8 mouse cellular contexts compared by ENCODE assay signal in the genomic region with DNA sequence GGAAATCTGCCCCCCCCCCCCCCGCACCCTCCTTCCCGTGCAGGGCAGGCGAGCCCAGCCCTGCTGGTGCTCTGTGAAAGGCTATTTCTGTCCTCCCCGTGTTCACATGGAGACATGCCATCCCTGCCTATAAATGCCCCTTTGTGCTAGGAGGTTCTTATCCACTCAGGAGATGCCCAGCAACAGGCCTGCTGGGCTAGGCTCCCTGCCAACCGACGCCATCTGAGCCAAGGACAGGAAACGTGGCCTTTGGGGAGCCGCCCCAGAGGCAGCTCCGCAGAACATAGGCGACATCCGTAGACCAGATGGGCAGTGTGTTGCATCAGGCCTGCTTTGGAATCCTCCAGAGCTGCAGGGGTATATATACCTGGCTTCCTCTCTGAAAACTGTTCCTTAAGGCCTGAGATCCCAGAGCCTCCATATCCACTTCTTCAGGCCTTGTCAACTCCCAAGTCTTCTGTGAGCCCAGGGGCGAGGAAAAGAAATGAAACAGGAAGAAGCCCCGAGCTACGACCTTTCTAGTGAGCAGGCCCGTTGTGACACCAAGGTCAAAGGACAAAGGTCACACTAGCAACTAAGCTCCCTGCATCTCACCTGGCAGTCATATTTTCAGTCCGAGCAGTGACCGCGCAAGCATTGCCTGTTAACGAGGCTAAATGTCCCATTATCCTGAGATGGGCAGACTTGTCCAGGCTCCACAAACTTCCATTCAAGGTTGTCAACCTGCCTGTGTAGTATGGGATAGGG. TPM values are rescaled to one million over a fixed set of nuclear protein-coding genes. Genes with fewer than 3 reads are reported as not detected.
A peak's percentile ranks its signal among the peaks of the same experiment; 100 is the strongest.
DNase-seq lines count a peak whose midpoint lies in the region; ATAC-seq and TF ChIP-seq lines count a peak whose summit lies in the region.

No protein-coding gene starts in this region.

- peak; percentile 91 for ATAC-seq in hindbrain, embryonic 13.5 days (ENCODE audit: low FRiP score)
- peak; percentile 84 for ATAC-seq in midbrain, postnatal 0 days (ENCODE audit: low FRiP score)

- H3K4me3 ChIP-seq in hindbrain, embryonic 13.5 days: no peak overlapping the region
- no peak overlapping the region for H3K4me3 ChIP-seq in midbrain, postnatal 0 days (ENCODE audit: low read depth, low read length)

- peak overlapping the region; percentile 48 for H3K27ac ChIP-seq in hindbrain, embryonic 13.5 days
- H3K27ac ChIP-seq in midbrain, postnatal 0 days (ENCODE audit: low read depth, low read length): no peak overlapping the region

- WGBS in hindbrain, embryonic 13.5 days: 64% methylated on average over 19 of the region's 19 CpGs
- WGBS in midbrain, postnatal 0 days: 66% methylated on average over 19 of the region's 19 CpGs

- peaks cover 17% of the 10 kb centered on the region for H3K4me1 ChIP-seq in hindbrain, embryonic 13.5 days (replicated peaks)
- no peaks in the 10 kb centered on the region for H3K4me1 ChIP-seq in midbrain, postnatal 0 days (ENCODE audit: insufficient read depth, low read length)

- H3K4me2 ChIP-seq in hindbrain, embryonic 13.5 days: no peak overlapping the region
- no peak overlapping the region for H3K4me2 ChIP-seq in midbrain, postnatal 0 days (ENCODE audit: low read depth, low read length, poor library complexity, severe bottlenecking)

- peak; percentile 90 for DNase-seq in Muller cell, postnatal 12 days (ENCODE audit: inconsistent ontology term)
- peak; percentile 88 for DNase-seq in cerebellum, adult 11 months
- DNase-seq in frontal cortex, postnatal 36 days (ENCODE audit: low spot score in 2 of 2): peak; percentile 74 to 75
- peak; percentile 45 to 84 for DNase-seq in left cerebral cortex, adult 8-10 months (ENCODE audit: low spot score in 2 of 2)
- peak; percentile 91 for DNase-seq in midbrain, postnatal 0 days (ENCODE audit: low spot score)
- DNase-seq in urinary bladder, adult 2 months (ENCODE audit: low spot score): no peak
- no peak for DNase-seq in thymus, postnatal 0 days (ENCODE audit: low spot score)

- TF ChIP-seq CTCF in midbrain, postnatal 0 days (IDR thresholded peaks at IDR 0.05): no peak

- no peaks in the 10 kb centered on the region for H3K36me3 ChIP-seq in hindbrain, embryonic 13.5 days
- H3K36me3 ChIP-seq in midbrain, postnatal 0 days (ENCODE audit: insufficient read depth, low read length): no peaks in the 10 kb centered on the region

- H3K9me3 ChIP-seq in hindbrain, embryonic 13.5 days: no peaks in the 10 kb centered on the region
- H3K9me3 ChIP-seq in midbrain, postnatal 0 days (ENCODE audit: low read length): no peaks in the 10 kb centered on the region

- no peaks in the 10 kb centered on the region for H3K27me3 ChIP-seq in hindbrain, embryonic 13.5 days
- H3K27me3 ChIP-seq in midbrain, postnatal 0 days (ENCODE audit: insufficient read depth, low read length): no peaks in the 10 kb centered on the region

- peak overlapping the region; percentile 13; the same call in 1 of the 2 replicates for H3K9ac ChIP-seq in hindbrain, embryonic 13.5 days
- no peak overlapping the region for H3K9ac ChIP-seq in midbrain, postnatal 0 days (replicated peaks; ENCODE audit: low read length, poor library complexity, severe bottlenecking)

RNA-seq across cellular contexts. Expression of a gene that starts 8.3 kb away (rescaled TPM):
- polyA plus RNA-seq in hindbrain, embryonic 13.5 days (2015; fragmentation: Nextera tagmentation; extraction: Ambion mirVana): 19.3 and 19.9 TPM in 2 replicates
- 10 to 100 TPM; 20.1 to 21.3 (median 21.0) TPM for total RNA-seq in left cerebral cortex, adult 8-10 months (2022)
- total RNA-seq in midbrain, postnatal 0 days (2014; rRNA removed): 19.4 and 29.7 TPM in 2 replicates
- 34.8 and 36.5 TPM in 2 replicates for polyA plus RNA-seq in midbrain, postnatal 0 days (2015; fragmentation: Nextera tagmentation; extraction: Ambion mirVana)
- 115 and 126 TPM in 2 replicates for polyA plus RNA-seq in urinary bladder, adult 2 months (2012; rRNA removed)
- 29.5 and 32.8 TPM in 2 replicates for polyA plus RNA-seq in thymus, postnatal 0 days (2015; fragmentation: Nextera tagmentation; extraction: Ambion mirVana)

RNA-seq across cellular contexts. Expression of a gene that starts 31.2 kb away (rescaled TPM):
- 20.3 and 20.7 TPM in 2 replicates for polyA plus RNA-seq in hindbrain, embryonic 13.5 days (2015; fragmentation: Nextera tagmentation; extraction: Ambion mirVana)
- 100 to 1,000 TPM; 115 to 126 (median 123) TPM for total RNA-seq in left cerebral cortex, adult 8-10 months (2022)
- 62.9 and 63.4 TPM in 2 replicates for total RNA-seq in midbrain, postnatal 0 days (2014; rRNA removed)
- polyA plus RNA-seq in midbrain, postnatal 0 days (2015; fragmentation: Nextera tagmentation; extraction: Ambion mirVana): 15.2 and 17.7 TPM in 2 replicates
- 14.9 and 28.9 TPM in 2 replicates for polyA plus RNA-seq in urinary bladder, adult 2 months (2012; rRNA removed)
- 0.32 and 0.55 TPM in 2 replicates for polyA plus RNA-seq in thymus, postnatal 0 days (2015; fragmentation: Nextera tagmentation; extraction: Ambion mirVana)

RNA-seq across cellular contexts. Expression of a gene that starts 36.8 kb away (rescaled TPM):
- 27.2 and 31.3 TPM in 2 replicates for polyA plus RNA-seq in hindbrain, embryonic 13.5 days (2015; fragmentation: Nextera tagmentation; extraction: Ambion mirVana)
- total RNA-seq in left cerebral cortex, adult 8-10 months (2022): 10 to 100 TPM; 10.7 to 18.4 (median 13.6) TPM
- 25.8 and 32.7 TPM in 2 replicates for total RNA-seq in midbrain, postnatal 0 days (2014; rRNA removed)
- polyA plus RNA-seq in midbrain, postnatal 0 days (2015; fragmentation: Nextera tagmentation; extraction: Ambion mirVana): 39.8 and 44.5 TPM in 2 replicates
- polyA plus RNA-seq in urinary bladder, adult 2 months (2012; rRNA removed): 68.5 and 87.0 TPM in 2 replicates
- 44.8 and 45.7 TPM in 2 replicates for polyA plus RNA-seq in thymus, postnatal 0 days (2015; fragmentation: Nextera tagmentation; extraction: Ambion mirVana)

Comparison
In these comparisons a context has a peak if more than half of its experiments do, and no peak if none do; other contexts are left out.
1. DNase-seq: peak in Muller cell, postnatal 12 days (single experiment), cerebellum, adult 11 months (single experiment), frontal cortex, postnatal 36 days (2 of 2), left cerebral cortex, adult 8-10 months (2 of 2) and midbrain, postnatal 0 days (single experiment); none in urinary bladder, adult 2 months (single experiment) and thymus, postnatal 0 days (single experiment).
2. RNA of a gene that starts 31.2 kb away (polyA plus RNA-seq): 20.3 to 20.7 TPM in hindbrain, embryonic 13.5 days, 15.2 to 17.7 TPM in midbrain, postnatal 0 days and 14.9 to 28.9 TPM in urinary bladder, adult 2 months; 0.32 to 0.55 TPM in thymus, postnatal 0 days; every median in the first group is over 10 times any median in the second.